Mouse (Mus musculus) liver, embryonic 12.5 days (tissue): ENCODE measurements around the gene Gm49354. TPM values are rescaled to one million over a fixed set of nuclear protein-coding genes. Genes with fewer than 3 reads are reported as not detected.

ENCODE experiments used
- polyA plus RNA-seq: library from polyadenylated mRNA; unstranded; fragments of >200 nt; fragmentation: Nextera tagmentation; extraction: Ambion mirVana; gene quantifications from 2 replicates; pipeline ENCODE4 v1.2.1, GENCODE M21; 2016

Gene Gm49354
- polyA plus RNA-seq, 1 experiment from 2014 or later: not detected

Other genes starting within 250 kb of the Gm49354 start
- 12.1 and 13.2 TPM in 2 replicates for gene Agtpbp1, start 197.0 kb downstream of the Gm49354 start, polyA plus RNA-seq
- 35.5 and 37.2 TPM in 2 replicates for gene Naa35, start 197.0 kb downstream of the Gm49354 start, polyA plus RNA-seq
- 63.8 and 64.2 TPM in 2 replicates for gene Golm1, start 106.4 kb downstream of the Gm49354 start, polyA plus RNA-seq
- gene 4921517D22Rik, start 88.1 kb downstream of the Gm49354 start, polyA plus RNA-seq: not detected in 2 replicates
- gene Spata31d1a, start 71.9 kb downstream of the Gm49354 start, polyA plus RNA-seq: 0.05 TPM in 1 of 2 replicates, not detected in the other
- gene Spata31d1b, start 70.0 kb downstream of the Gm49354 start, polyA plus RNA-seq: not detected in 2 replicates
- not detected in 2 replicates for gene Spata31d1d, start 50.5 kb downstream of the Gm49354 start, polyA plus RNA-seq
- gene 1700014D04Rik, start 35.5 kb downstream of the Gm49354 start, polyA plus RNA-seq: not detected in 2 replicates
- 216 and 223 TPM in 2 replicates for gene Isca1, start 12.4 kb downstream of the Gm49354 start, polyA plus RNA-seq
- gene Tut7, start 40.9 kb upstream of the Gm49354 start, polyA plus RNA-seq: 66.3 and 74.4 TPM in 2 replicates